Mouse (Mus musculus) cerebellum, postnatal 14 days (tissue): Measurements from ENCODE around the gene Slc35e3.
A peak's percentile ranks its signal among the peaks of the same experiment; 100 is the strongest.
"Not testable (repeated sequence)": the region's sequence is repeated elsewhere in the genome, so short reads cannot be mapped to it uniquely, and the experiment has no call there.

Experiments
- DNase-seq, 2 experiments: peaks; one replicate each; pipeline ENCODE4 v3.0.0; 2021; ENCODE audit warnings: mixed read lengths in 2 of 2

The Slc35e3 gene

GRCm38 (mm10) chr10:117712191-117712754 is 33.9 kb downstream of the Slc35e3 start:
- no peak for DNase-seq

GRCm38 (mm10) chr10:117711408-117711807 is 34.8 kb downstream of the Slc35e3 start:
- no peak for DNase-seq

GRCm38 (mm10) chr10:117710604-117711141 is 35.5 kb downstream of the Slc35e3 start, which contains the start of gene Mdm2:
TSS of gene Mdm2 (minus strand) at chr10:117710758.
- peak; percentile 99 to 100 for DNase-seq

- peak; percentile 84 to 86 for DNase-seq
These were observed 36.1 kb downstream of the Slc35e3 start for GRCm38 (mm10) chr10:117709930-117710603.

GRCm38 (mm10) chr10:117709326-117709830 is 36.8 kb downstream of the Slc35e3 start:
- DNase-seq = no peak

GRCm38 (mm10) chr10:117708856-117709255 is 37.3 kb downstream of the Slc35e3 start:
- DNase-seq = no peak

- no peak for DNase-seq
These were observed 37.8 kb downstream of the Slc35e3 start for GRCm38 (mm10) chr10:117708376-117708775.

- no peak for DNase-seq
These were observed 38.9 kb downstream of the Slc35e3 start for GRCm38 (mm10) chr10:117707114-117707838.

GRCm38 (mm10) chr10:117706440-117706839 is 39.7 kb downstream of the Slc35e3 start:
- DNase-seq = no peak

- DNase-seq = no peak
These were observed 40.4 kb downstream of the Slc35e3 start for GRCm38 (mm10) chr10:117705806-117706205.

GRCm38 (mm10) chr10:117704964-117705335 is 41.2 kb downstream of the Slc35e3 start:
- DNase-seq = no peak

GRCm38 (mm10) chr10:117704314-117704963 is 41.7 kb downstream of the Slc35e3 start:
- DNase-seq = not testable (repeated sequence)

GRCm38 (mm10) chr10:117703506-117703905 is 42.7 kb downstream of the Slc35e3 start:
- no peak for DNase-seq

- no peak for DNase-seq
These were observed 43.9 kb downstream of the Slc35e3 start for GRCm38 (mm10) chr10:117702024-117702833.

- no peak for DNase-seq
These were observed 44.9 kb downstream of the Slc35e3 start for GRCm38 (mm10) chr10:117701034-117701829.

- no peak for DNase-seq
These were observed 45.7 kb downstream of the Slc35e3 start for GRCm38 (mm10) chr10:117700450-117700849.

- no peak for DNase-seq
These were observed 46.3 kb downstream of the Slc35e3 start for GRCm38 (mm10) chr10:117699914-117700313.

- no peak for DNase-seq
These were observed 47.6 kb downstream of the Slc35e3 start for GRCm38 (mm10) chr10:117698313-117699138.

- DNase-seq = no peak
These were observed 48.5 kb downstream of the Slc35e3 start for GRCm38 (mm10) chr10:117697561-117698115.
